Mouse (Mus musculus) erythroblast, embryonic 14.5 days (primary cell): Measurements from ENCODE around the gene Atp1a4. TPM values are rescaled to one million over a fixed set of nuclear protein-coding genes. Genes with fewer than 3 reads are reported as not detected.

Source experiments
- H3K27me3 ChIP-seq: 2 replicates; pipeline ENCODE4 v1.6.1; 2012; ENCODE audit warnings: inconsistent platforms; ENCODE audit not compliant: control insufficient read depth
- H3K36me3 ChIP-seq: 2 replicates; pipeline ENCODE4 v1.6.1; 2012; ENCODE audit warnings: mild to moderate bottlenecking, inconsistent platforms; ENCODE audit not compliant: control insufficient read depth
- H3K4me1 ChIP-seq: 2 replicates; pipeline ENCODE4 v1.6.1; 2012; ENCODE audit warnings: inconsistent platforms; ENCODE audit not compliant: control insufficient read depth
- H3K4me3 ChIP-seq: replicated peaks from 2 replicates; pipeline ENCODE3; 2012; ENCODE audit warnings: moderate library complexity, mild to moderate bottlenecking, inconsistent platforms
- H3K9me3 ChIP-seq: 2 replicates; pipeline ENCODE4 v1.6.1; 2012; ENCODE audit warnings: low read length, inconsistent platforms, mixed read lengths; ENCODE audit not compliant: control insufficient read depth
- GATA1 ChIP-seq: IDR thresholded peaks from 2 replicates; pipeline ENCODE4 v1.6.1; 2012; ENCODE audit warnings: low read length, inconsistent platforms, mixed read lengths
- TAL1 ChIP-seq: IDR thresholded peaks from 3 replicates; pipeline ENCODE4 v1.6.1; 2012; ENCODE audit warnings: low read length, inconsistent platforms, mixed read lengths
- polyA plus RNA-seq: library from polyadenylated mRNA; stranded (reverse); fragments of >175 nt; gene quantifications from 2 replicates; pipeline ENCODE4 v1.2.3, GENCODE M21; 2012

Atp1a4 gene
- polyA plus RNA-seq, 1 experiment, result not detected

DNA sequence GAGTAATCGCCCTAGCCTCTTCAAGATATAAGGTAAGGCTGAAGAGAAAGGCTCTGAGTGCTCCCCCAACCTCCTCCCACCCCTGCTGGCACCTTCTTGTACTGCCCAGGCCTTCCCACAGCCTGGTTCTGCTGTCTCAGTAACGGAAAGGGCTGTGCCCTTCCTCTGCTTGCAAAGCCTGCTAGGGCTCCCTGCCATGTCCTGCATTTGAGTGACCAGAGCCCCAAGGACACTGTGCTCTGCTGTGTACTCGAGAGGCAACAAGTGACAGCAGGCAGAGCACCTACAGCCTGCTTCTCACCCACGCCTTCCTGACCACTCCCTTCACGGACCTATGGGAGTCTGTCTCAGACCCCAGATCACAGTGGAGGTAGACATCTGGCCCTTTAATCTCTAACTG, 42.0 kb upstream of the Atp1a4 start:
- no peaks in the 10 kb centered on the region for H3K9me3 ChIP-seq
- H3K27me3 ChIP-seq, result peaks cover 37% of the 10 kb centered on the region
- peaks cover 15% of the 10 kb centered on the region for H3K4me1 ChIP-seq
- no peak overlapping the region for H3K4me3 ChIP-seq
- no peaks in the 10 kb centered on the region for H3K36me3 ChIP-seq
- TF ChIP-seq GATA1, result no peak
- no peak for TF ChIP-seq TAL1

DNA sequence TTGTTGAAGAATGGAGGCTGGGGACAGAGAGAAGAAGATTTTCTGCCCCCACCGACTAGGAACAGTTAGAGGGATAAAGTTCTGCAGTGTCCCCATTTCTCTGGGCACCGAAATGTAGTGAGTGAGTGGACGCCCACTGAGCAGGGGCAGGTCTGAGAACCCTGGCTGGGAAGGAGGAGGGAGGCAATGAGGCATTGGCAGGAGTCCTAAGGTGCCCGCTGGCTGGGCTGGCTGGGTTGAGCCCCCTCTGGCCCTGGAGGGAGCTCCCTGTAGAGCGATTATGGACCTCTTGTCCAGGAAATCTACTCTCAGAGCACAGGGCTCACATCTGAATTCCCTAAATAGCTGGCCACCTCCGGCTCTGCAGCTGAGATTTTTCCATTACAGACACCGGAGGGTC, 41.3 kb upstream of the Atp1a4 start:
- no peak overlapping the region for H3K4me3 ChIP-seq
- H3K27me3 ChIP-seq, result peaks cover 34% of the 10 kb centered on the region
- no peaks in the 10 kb centered on the region for H3K9me3 ChIP-seq
- no peaks in the 10 kb centered on the region for H3K36me3 ChIP-seq
- peaks cover 9% of the 10 kb centered on the region for H3K4me1 ChIP-seq
- TF ChIP-seq GATA1, result no peak
- TF ChIP-seq TAL1, result no peak

DNA sequence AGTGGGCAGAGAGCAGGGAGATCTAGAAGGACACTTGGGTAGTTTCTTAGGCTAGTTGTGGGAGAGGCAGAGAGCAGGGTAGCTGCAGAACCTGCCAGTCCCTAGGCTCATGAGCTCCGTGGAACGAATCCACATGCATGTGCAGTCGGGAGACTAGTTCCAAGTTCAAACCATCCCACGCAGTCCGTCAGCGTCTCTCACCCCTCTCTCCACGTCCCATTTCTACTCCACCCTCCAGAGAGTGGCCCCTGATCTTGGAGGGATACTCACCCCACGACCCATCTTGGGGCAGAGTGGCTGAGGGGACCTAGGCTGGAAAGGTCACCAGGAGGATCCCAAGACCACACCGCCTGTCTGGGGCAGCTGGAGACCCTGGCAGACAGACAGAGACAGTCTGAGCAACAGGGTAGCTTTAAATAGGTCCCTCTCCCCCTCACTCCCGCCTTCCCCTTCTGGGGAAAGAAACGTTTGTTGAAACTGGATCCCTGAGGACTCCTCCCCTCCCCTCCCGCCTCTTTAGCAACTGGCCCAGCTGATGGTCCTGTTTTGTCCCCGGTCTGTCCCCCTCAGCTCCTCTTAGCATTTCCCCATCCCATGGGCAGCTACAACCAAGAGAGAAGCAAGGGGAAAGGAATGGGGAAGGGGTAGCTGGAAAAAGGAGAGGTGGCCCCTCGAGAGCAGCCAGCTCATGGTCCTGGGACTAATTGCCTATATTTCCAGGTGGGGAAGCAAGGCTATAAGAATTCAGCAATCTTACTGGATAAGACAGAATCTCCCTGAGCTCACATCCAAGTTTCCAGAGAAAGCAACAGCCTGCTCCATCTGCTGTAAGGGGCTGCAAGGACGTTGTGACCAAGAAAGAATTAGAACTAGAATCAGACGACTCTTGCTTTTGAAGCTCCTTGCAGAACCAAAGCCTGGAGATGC, 39.7 kb upstream of the Atp1a4 start, which contains the start of gene Atp1a2:
Atp1a2 (minus strand) TSS at position 454 of the 927 bp plus-strand sequence.
- Histone ChIP-seq H3K36me3 (no peaks in the 10 kb centered on the region), H3K4me3 (no peak within 1 kb of the TSS), H3K27me3 (peaks cover 23% of the 10 kb centered on the region), H3K9me3 (no peaks in the 10 kb centered on the region), H3K4me1 (no peaks in the 10 kb centered on the region)
- no peak for TF ChIP-seq TAL1
- TF ChIP-seq GATA1, result no peak

DNA sequence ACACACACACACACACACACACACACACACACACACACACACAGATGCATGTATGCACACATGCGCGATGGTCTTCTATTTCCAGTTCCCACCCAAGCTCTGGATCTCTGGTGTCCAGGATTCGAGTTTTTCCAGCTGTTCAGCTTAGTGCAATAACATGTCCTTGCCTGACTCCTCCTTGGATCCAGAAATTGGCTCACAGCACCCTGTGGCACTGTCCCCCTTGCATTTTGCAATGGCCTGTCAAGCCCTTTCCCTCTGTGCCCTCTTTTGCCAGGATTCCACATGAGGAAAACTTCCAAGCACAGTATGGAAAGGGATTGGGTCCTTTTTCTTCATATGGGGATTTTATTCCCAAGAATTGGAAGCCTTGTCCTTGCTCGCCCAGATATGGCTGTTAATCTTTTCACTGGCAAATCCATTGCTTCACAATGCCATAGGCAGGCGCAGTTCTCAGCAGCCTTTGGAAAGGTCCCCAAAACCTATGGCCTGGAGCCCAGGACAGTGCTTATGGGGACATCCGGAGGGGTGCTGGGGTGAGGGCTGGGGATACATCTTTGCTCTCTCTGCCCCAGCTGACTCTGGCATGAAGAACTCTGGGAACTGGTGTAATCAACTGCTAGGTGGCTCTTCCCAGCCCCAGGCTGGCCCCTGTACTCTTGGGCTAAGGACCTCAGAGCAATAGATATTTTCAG, 38.7 kb upstream of the Atp1a4 start:
- Histone ChIP-seq H3K4me3 (no peak overlapping the region), H3K36me3 (no peaks in the 10 kb centered on the region), H3K9me3 (no peaks in the 10 kb centered on the region), H3K27me3 (peaks cover 23% of the 10 kb centered on the region), H3K4me1 (no peaks in the 10 kb centered on the region)
- TF ChIP-seq GATA1, result no peak
- TF ChIP-seq TAL1, result no peak

DNA sequence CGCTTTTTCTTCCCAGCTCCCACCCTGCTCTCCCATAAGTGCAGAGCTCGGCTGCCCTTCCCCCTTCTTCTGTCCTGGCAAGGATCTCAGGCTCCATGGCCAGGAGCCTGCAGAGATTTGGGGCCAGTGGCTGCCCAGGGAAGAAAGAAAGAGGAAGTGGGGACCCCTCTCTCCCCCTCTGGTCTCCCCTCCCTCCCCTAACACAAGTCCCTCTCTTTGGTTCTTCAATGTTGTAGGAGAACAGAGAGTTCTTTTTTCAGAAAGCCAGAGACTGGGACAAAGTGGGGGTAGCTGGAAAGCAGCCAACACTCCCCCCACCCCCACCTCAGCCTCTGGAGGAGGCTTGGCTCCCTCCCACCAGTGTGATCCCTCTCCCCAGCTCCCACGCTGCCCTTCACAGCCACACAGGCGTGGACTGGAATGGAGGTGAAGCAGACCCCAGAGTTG, 37.6 kb upstream of the Atp1a4 start:
- Histone ChIP-seq H3K36me3 (no peaks in the 10 kb centered on the region), H3K9me3 (no peaks in the 10 kb centered on the region), H3K4me1 (no peaks in the 10 kb centered on the region), H3K27me3 (peaks cover 23% of the 10 kb centered on the region), H3K4me3 (no peak overlapping the region)
- TF ChIP-seq TAL1 (no peak), GATA1 (no peak)

DNA sequence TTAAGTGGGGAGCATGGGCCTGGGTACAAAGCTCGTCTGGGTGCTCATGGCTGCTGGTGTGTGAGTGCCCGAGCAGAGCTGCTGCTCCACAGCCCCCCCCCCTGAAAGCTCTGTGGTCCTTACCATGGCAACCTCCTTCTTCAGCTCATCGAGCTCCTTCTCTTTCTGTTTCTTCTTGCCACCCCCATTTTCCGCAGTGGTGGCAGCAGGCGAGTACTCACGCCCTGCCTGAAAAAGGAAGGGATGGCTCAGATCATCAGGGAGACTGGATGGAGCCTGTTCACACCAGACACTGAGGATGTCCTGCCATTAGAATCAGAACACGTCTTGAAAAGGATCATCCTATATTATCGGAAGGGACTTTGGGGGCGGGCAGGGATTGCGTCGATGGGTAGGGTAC, 35.2 kb upstream of the Atp1a4 start:
- no peak for TF ChIP-seq TAL1
- no peak for TF ChIP-seq GATA1
- Histone ChIP-seq H3K36me3 (no peaks in the 10 kb centered on the region), H3K4me1 (no peaks in the 10 kb centered on the region; the same call in none of the 2 replicates), H3K9me3 (no peaks in the 10 kb centered on the region), H3K27me3 (peaks cover 21% of the 10 kb centered on the region), H3K4me3 (no peak overlapping the region)

DNA sequence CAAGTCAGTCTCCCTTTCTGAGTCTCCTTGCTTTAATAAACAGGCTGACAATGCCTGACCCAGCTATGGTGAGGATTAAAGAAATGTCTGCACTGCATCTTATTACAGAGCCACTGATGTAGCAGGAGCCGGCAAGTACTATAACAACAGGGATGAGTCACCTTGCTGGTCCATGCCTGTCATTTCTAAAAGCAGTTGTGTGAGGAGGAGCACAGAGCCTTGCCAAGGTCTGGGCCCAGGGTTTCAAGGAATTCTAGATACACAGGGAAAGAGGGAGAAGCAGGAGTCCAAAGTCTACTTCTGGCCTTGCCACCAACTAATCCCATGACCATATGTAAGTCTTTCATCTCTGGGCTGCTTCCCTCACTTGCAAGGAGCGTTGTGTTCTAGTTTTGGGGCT, 34.7 kb upstream of the Atp1a4 start:
- no peaks in the 10 kb centered on the region; the same call in none of the 2 replicates for H3K4me1 ChIP-seq
- H3K27me3 ChIP-seq, result peaks cover 16% of the 10 kb centered on the region
- H3K9me3 ChIP-seq, result no peaks in the 10 kb centered on the region
- TF ChIP-seq GATA1 (no peak), TAL1 (no peak)
- H3K36me3 ChIP-seq, result no peaks in the 10 kb centered on the region
- no peak overlapping the region for H3K4me3 ChIP-seq

DNA sequence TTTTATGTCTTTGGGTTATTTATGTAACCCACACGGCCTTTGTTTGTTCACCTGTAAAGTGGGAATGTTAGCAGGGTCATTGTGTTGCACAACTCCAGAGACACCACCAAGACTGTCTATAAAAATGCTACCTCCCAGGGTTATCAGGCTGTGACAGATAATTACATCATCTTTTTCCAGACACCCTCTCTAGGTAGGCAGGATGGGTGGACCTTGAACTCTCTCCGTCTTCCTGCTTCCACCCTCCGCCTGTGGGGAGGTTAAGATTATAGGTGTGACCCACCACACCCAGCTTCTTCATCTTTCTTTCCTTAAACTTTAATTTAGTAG, 31.4 kb upstream of the Atp1a4 start:
- TF ChIP-seq TAL1 (no peak), GATA1 (no peak)
- no peaks in the 10 kb centered on the region; the same call in none of the 2 replicates for H3K4me1 ChIP-seq
- H3K27me3 ChIP-seq, result no peaks in the 10 kb centered on the region
- H3K9me3 ChIP-seq, result no peaks in the 10 kb centered on the region
- H3K4me3 ChIP-seq, result no peak overlapping the region
- H3K36me3 ChIP-seq, result no peaks in the 10 kb centered on the region
